Mouse (Mus musculus): ENCODE measurements at regions not wholly inside any gene's neighbourhood (a gene's known extent, or its start where the extent isn't known, plus 50 kb on each side); places are given as distances from the start of the nearest gene placed in this dataset.

DNA sequence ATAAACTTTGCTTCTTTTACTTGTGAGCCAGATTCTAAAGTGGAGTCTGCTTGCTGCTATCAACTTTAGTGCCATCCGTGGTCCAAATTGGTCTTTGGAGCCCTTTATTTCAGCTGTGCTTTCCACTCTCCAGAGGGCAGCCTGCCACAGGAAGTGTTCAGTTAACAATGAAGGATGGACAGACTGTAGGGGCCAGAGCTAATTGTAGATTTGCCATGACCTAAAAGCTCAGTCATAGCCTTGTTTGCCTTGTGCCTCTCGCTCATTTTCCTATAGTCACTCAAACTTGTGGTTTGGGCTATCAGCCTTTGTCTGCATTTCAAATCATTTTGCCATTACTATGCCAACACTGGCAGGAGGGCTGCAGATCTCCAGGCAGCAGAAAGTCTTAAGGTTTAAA is 131.8 kb upstream of the Vegfc start:
- no peak for TF ChIP-seq EP300 (IDR thresholded peaks at IDR 0.05; ENCODE audit: low read depth)
- TF ChIP-seq CTCF (IDR thresholded peaks at IDR 0.05; ENCODE audit: low read depth), result no peak

Data from heart, postnatal 0 days (tissue).